Mouse (Mus musculus): ENCODE measurements around the gene Sncb. TPM values are rescaled to one million over a fixed set of nuclear protein-coding genes. Genes with fewer than 3 reads are reported as not detected.

The Sncb gene
- 0.41 TPM for polyA plus RNA-seq (2014; fragmentation: Illumina TruSeq; extraction: RNeasy Lipid Tissue Mini Kit (QIAGEN cat#74804); ENCODE audit: low read depth, low replicate concordance)

DNA sequence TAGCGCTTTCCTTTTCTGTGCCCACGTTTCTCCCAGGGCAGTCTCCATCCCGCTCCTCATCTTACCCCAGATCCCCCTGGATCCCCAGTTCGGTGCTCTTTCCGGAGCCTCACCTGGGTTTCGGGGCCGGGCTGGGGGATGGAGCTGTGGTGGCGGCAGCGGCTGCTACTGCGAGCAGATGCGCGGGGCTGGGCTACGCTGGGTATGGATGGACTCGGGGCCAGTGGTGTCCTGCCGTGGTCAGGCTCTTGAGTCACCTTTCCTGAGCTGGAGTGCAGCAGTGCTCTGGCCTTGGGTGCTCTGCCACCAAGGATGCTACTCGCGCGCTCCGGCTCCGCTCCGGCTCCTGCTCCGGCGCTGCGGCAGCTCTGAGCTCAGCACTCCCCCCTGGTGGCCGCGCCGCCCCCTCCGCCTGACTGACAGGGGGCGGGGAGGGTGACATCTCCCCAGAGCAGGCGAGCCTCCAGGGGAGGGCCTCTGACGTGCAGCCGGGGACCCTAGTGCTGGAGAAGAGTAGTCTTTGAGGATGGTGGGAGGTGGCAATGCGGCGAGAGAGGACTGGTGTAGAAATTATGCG lies at the start of gene Sncb:
Sncb (minus strand) TSS at position 404 of the 577 bp plus-strand sequence.

DNA sequence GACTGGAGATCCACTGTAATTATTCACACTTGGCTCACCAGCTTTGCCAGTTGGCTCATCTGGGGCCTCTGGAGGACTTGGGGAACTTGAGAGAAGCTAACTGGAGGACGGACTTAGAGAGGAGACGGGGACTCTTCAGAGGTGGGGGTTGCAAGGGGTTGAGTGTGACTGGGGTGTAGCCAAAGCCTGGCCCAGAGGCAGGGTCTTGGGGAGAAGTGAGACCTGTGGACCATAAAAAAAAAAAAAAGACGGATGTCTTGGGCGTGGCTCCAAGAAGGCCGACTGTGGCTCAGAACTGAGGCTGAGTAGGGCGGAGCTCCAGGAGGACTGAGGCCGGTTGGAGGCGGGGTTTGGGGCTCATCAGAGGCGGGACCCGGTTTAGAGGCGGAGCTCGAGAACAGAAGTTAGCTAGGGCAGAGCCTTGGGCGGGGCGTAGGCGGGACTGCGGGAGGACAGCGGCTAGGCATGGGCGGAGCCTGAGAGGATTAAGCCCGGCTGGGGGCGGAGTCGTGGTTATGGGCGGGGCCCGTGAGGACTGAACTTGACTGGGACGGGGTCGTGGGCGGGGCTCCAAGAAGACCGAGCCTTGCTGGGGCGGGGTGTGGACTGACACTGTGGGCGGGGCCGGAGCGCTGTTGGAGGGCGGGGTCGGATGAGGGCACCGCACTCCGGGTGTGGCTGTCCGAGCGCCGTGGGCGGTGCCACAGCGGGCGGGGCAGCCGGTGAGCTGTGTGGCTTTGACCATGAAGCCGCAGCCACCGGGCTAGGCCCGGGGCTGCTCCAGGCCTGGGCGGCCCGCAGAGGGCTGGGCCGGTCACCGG lies 22.6 kb upstream of the Sncb start, which contains the start of gene Tspan17:
Tspan17 (plus strand) TSS at position 638 of the 821 bp plus-strand sequence.

DNA sequence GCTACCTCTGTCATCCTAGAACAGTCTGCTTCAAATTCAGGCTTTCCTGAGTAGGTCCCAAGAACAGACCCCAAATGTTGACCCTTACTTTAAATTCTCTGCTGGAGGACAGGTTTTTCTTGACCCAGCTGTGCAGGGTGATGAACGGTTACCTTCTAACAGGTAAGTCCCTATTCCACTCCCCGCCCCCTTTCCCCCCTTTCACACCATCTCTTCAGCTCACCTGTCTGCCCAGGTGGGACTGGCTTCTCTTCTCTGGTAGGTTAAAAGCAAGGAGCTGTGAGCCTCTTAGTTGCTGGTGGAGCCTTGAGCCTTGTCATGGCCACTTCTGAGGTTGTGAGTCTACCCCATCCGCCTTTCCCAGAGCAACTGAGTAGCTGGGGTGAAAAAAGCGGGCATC lies 17.3 kb upstream of the Sncb start, which contains the start of gene Eif4e1b:
Eif4e1b (plus strand) TSS at position 301 of the 400 bp plus-strand sequence.

DNA sequence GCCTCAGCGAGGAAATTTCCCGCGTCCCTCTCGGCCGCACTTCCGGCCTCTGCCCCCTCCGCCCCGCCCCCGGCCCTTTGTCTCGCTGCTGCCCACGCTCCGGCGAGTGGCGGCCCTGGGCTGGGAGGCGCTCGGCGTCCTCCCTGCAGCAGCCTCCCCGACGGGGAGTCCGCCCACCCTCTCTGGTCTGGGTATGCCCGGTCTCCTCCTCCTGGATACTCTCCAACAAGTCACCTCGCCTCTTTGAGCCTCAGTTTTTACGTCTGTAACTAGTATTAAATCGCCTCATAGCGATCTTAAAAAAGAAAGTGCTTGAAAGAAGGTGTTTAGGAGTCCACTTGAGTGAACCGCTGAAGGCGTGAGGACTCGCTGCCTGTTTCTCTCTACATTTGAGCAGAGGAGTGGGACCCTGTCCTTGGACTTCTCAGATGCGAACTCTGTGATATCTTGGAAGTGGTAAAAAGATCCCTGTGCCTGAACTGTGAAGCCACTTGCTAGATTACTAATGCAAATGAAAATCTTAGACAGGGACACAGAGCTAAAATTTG lies 16.5 kb downstream of the Sncb start, which contains the start of gene Gprin1:
Gprin1 (minus strand) TSS at position 11 of the 548 bp plus-strand sequence.

Other genes with a start within 250 kb of the Sncb start
- 144 TPM for gene 4833439L19Rik, start 201.2 kb downstream of the Sncb start, polyA plus RNA-seq (2014; fragmentation: Illumina TruSeq; extraction: RNeasy Lipid Tissue Mini Kit (QIAGEN cat#74804); ENCODE audit: low read depth, low replicate concordance)
- 4.1 TPM for gene Arl10, start 191.6 kb downstream of the Sncb start, polyA plus RNA-seq (2014; fragmentation: Illumina TruSeq; extraction: RNeasy Lipid Tissue Mini Kit (QIAGEN cat#74804); ENCODE audit: low read depth, low replicate concordance)
- 12.6 TPM for gene Nop16, start 176.5 kb downstream of the Sncb start, polyA plus RNA-seq (2014; fragmentation: Illumina TruSeq; extraction: RNeasy Lipid Tissue Mini Kit (QIAGEN cat#74804); ENCODE audit: low read depth, low replicate concordance)
- gene Higd2a, start 176.4 kb downstream of the Sncb start, polyA plus RNA-seq (2014; fragmentation: Illumina TruSeq; extraction: RNeasy Lipid Tissue Mini Kit (QIAGEN cat#74804); ENCODE audit: low read depth, low replicate concordance) = 25.6 TPM
- 28.8 TPM for gene Cltb, start 155.3 kb downstream of the Sncb start, polyA plus RNA-seq (2014; fragmentation: Illumina TruSeq; extraction: RNeasy Lipid Tissue Mini Kit (QIAGEN cat#74804); ENCODE audit: low read depth, low replicate concordance)
- gene Faf2, start 144.8 kb downstream of the Sncb start, polyA plus RNA-seq (2014; fragmentation: Illumina TruSeq; extraction: RNeasy Lipid Tissue Mini Kit (QIAGEN cat#74804); ENCODE audit: low read depth, low replicate concordance) = 42.0 TPM
- gene Rnf44, start 72.7 kb downstream of the Sncb start, polyA plus RNA-seq (2014; fragmentation: Illumina TruSeq; extraction: RNeasy Lipid Tissue Mini Kit (QIAGEN cat#74804); ENCODE audit: low read depth, low replicate concordance) = 44.9 TPM
- gene Cdhr2, start 65.1 kb downstream of the Sncb start, polyA plus RNA-seq (2014; fragmentation: Illumina TruSeq; extraction: RNeasy Lipid Tissue Mini Kit (QIAGEN cat#74804); ENCODE audit: low read depth, low replicate concordance) = 33.2 TPM
- gene Gprin1, start 16.7 kb downstream of the Sncb start, polyA plus RNA-seq (2014; fragmentation: Illumina TruSeq; extraction: RNeasy Lipid Tissue Mini Kit (QIAGEN cat#74804); ENCODE audit: low read depth, low replicate concordance) = not detected
- not detected for gene Eif4e1b, start 17.4 kb upstream of the Sncb start, polyA plus RNA-seq (2014; fragmentation: Illumina TruSeq; extraction: RNeasy Lipid Tissue Mini Kit (QIAGEN cat#74804); ENCODE audit: low read depth, low replicate concordance)
- gene Tspan17, start 22.8 kb upstream of the Sncb start, polyA plus RNA-seq (2014; fragmentation: Illumina TruSeq; extraction: RNeasy Lipid Tissue Mini Kit (QIAGEN cat#74804); ENCODE audit: low read depth, low replicate concordance) = 3.0 TPM
- gene Unc5a, start 182.8 kb upstream of the Sncb start, polyA plus RNA-seq (2014; fragmentation: Illumina TruSeq; extraction: RNeasy Lipid Tissue Mini Kit (QIAGEN cat#74804); ENCODE audit: low read depth, low replicate concordance) = not detected